Mouse (Mus musculus) C2C12 (cell line): ENCODE measurements around the gene Gm37240.

ENCODE experiments used
- CEBPB ChIP-seq: IDR thresholded peaks from one replicate; pipeline ENCODE4 v1.6.1; 2011; ENCODE audit warnings: low read depth, mild to moderate bottlenecking, control low read depth, moderate library complexity
- CTCF ChIP-seq: IDR thresholded peaks from one replicate; pipeline ENCODE4 v1.5.1; 2011; ENCODE audit not compliant: control insufficient read depth, insufficient read depth, insufficient read length
- MYOD1 ChIP-seq: IDR thresholded peaks from one replicate; pipeline ENCODE4 v1.6.1; 2011; ENCODE audit warnings: low read depth; ENCODE audit not compliant: control insufficient read depth, insufficient read length
- MYOG ChIP-seq: IDR thresholded peaks from one replicate; pipeline ENCODE4 v1.6.1; 2011; ENCODE audit not compliant: control insufficient read depth, insufficient read length; ENCODE audit errors: extremely low read depth

GRCm38 (mm10) chr3:85206475-85206874 is 680.8 kb downstream of the Gm37240 start:
- TF ChIP-seq CTCF (no peak), MYOG (no peak), CEBPB (no peak), MYOD1 (no peak)
